ENCODE assay signal across 10 mouse cellular contexts in genomic region chr6:120736566-120736965, GRCm38 (mm10). TPM values are rescaled to one million over a fixed set of nuclear protein-coding genes. Genes with fewer than 3 reads are reported as not detected.
A peak's percentile ranks its signal among the peaks of the same experiment; 100 is the strongest.
DNase-seq lines count a peak whose midpoint lies in the region; ATAC-seq and TF ChIP-seq lines count a peak whose summit lies in the region.
"Had no signal": no experiment of that assay in that cellular context is flagged by ENCODE, and none has a peak within 500 bp of the region (broad histone marks: within the 10 kb centered on the region; RNA-seq: fewer than 3 reads in every experiment).

No protein-coding gene starts in this region.

- H3K4me3 ChIP-seq in kidney, adult 2 months (ENCODE audit: insufficient read depth, low read depth, low read length), result no peak overlapping the region
- no peak overlapping the region for H3K4me3 ChIP-seq in kidney, embryonic 15.5 days (replicated peaks)
- no peak overlapping the region for H3K4me3 ChIP-seq in E14TG2a.4 (replicated peaks; ENCODE audit: low read length)
- H3K4me3 ChIP-seq in layer of hippocampus, adult 2 months, result no peak overlapping the region
- no peak overlapping the region for H3K4me3 ChIP-seq in midbrain, postnatal 0 days (ENCODE audit: low read depth, low read length)
- H3K4me3 ChIP-seq: embryonic facial prominence, embryonic 15.5 days; lung, embryonic 15.5 days had no signal

- DNase-seq in kidney, adult 2 months, result peak; percentile 71
- DNase-seq in c-Kit-positive CD71-positive TER-119-negative erythroid progenitor cells, embryonic 14.5 days (ENCODE audit: low read depth), result peak; percentile 42
- DNase-seq in forelimb bud, embryonic 11.5 days (ENCODE audit: low read depth, low spot score), result peak; percentile 43
- peak; percentile 50 to 53 for DNase-seq in layer of hippocampus, adult 2 months (ENCODE audit: low spot score in 2 of 2)
- DNase-seq in midbrain, postnatal 0 days (ENCODE audit: low spot score), result peak; percentile 85
- DNase-seq in urinary bladder, postnatal 4 days (ENCODE audit: low spot score in 2 of 2), result no peak

- no peak for TF ChIP-seq POLR2A in kidney, adult 2 months (IDR thresholded peaks at IDR 0.05; ENCODE audit: low read depth, low read length)

- ATAC-seq in kidney, embryonic 15.5 days (replicated peaks; ENCODE audit: low FRiP score), result no peak; the same call in 1 of the 2 replicates
- ATAC-seq in midbrain, postnatal 0 days (ENCODE audit: low FRiP score), result peak; percentile 78; the same call in 1 of the 2 replicates

- H3K27ac ChIP-seq in kidney, adult 2 months (ENCODE audit: insufficient read depth, low read depth, low read length), result no peak overlapping the region
- no peak overlapping the region for H3K27ac ChIP-seq in kidney, embryonic 15.5 days
- no peak overlapping the region for H3K27ac ChIP-seq in layer of hippocampus, adult 2 months
- H3K27ac ChIP-seq in midbrain, postnatal 0 days (ENCODE audit: low read depth, low read length), result no peak overlapping the region
- H3K27ac ChIP-seq: embryonic facial prominence, embryonic 15.5 days; lung, embryonic 15.5 days had no signal

- 43% methylated on average over 3 of the region's 3 CpGs for WGBS in kidney, adult 2 months
- WGBS in kidney, embryonic 15.5 days, result 71% methylated on average over 3 of the region's 3 CpGs
- WGBS in midbrain, postnatal 0 days, result 75% methylated on average over 3 of the region's 3 CpGs

- 0 out of 2 replicates have a peak, but pooled peaks have one; percentile 28 for TF ChIP-seq CTCF in kidney, adult 2 months (conservative IDR thresholded peaks at IDR 0.05; ENCODE audit: insufficient read depth, insufficient read length, low read depth, low read length)
- TF ChIP-seq CTCF in E14TG2a.4 (conservative IDR thresholded peaks at IDR 0.05; ENCODE audit: low read length), result peak; percentile 53
- peak; percentile 94 for TF ChIP-seq CTCF in layer of hippocampus, adult 2 months (conservative IDR thresholded peaks at IDR 0.05)
- peak; percentile 97 for TF ChIP-seq CTCF in midbrain, postnatal 0 days (IDR thresholded peaks at IDR 0.05)

- no peaks in the 10 kb centered on the region for H3K4me1 ChIP-seq in kidney, adult 2 months (ENCODE audit: control insufficient read depth, insufficient read depth, low read length)
- H3K4me1 ChIP-seq in kidney, embryonic 15.5 days, result no peaks in the 10 kb centered on the region
- H3K4me1 ChIP-seq in E14TG2a.4 (replicated peaks; ENCODE audit: low read depth, low read length), result no peaks in the 10 kb centered on the region; the same call in 1 of the 2 replicates
- no peaks in the 10 kb centered on the region for H3K4me1 ChIP-seq in midbrain, postnatal 0 days (ENCODE audit: insufficient read depth, low read length)
- H3K4me1 ChIP-seq: embryonic facial prominence, embryonic 15.5 days; lung, embryonic 15.5 days had no signal

- no peaks in the 10 kb centered on the region for H3K27me3 ChIP-seq in kidney, adult 2 months (replicated peaks; ENCODE audit: control insufficient read depth, insufficient read depth, low read length)
- no peaks in the 10 kb centered on the region for H3K27me3 ChIP-seq in kidney, embryonic 15.5 days
- no peaks in the 10 kb centered on the region for H3K27me3 ChIP-seq in E14TG2a.4 (ENCODE audit: insufficient read depth, low read length)
- no peaks in the 10 kb centered on the region for H3K27me3 ChIP-seq in midbrain, postnatal 0 days (ENCODE audit: insufficient read depth, low read length)
- H3K27me3 ChIP-seq: embryonic facial prominence, embryonic 15.5 days; lung, embryonic 15.5 days had no signal

- no peaks in the 10 kb centered on the region for H3K9me3 ChIP-seq in kidney, embryonic 15.5 days (replicated peaks)
- H3K9me3 ChIP-seq in E14TG2a.4 (ENCODE audit: low read length), result no peaks in the 10 kb centered on the region
- no peaks in the 10 kb centered on the region for H3K9me3 ChIP-seq in midbrain, postnatal 0 days (ENCODE audit: low read length)
- H3K9me3 ChIP-seq: embryonic facial prominence, embryonic 15.5 days; lung, embryonic 15.5 days had no signal

- no peaks in the 10 kb centered on the region for H3K36me3 ChIP-seq in kidney, adult 2 months (ENCODE audit: control insufficient read depth, insufficient read depth, low read length)
- 0 out of 2 replicates have a peak, but pooled peaks cover 11% of the 10 kb centered on the region for H3K36me3 ChIP-seq in kidney, embryonic 15.5 days
- peaks cover 71% of the 10 kb centered on the region for H3K36me3 ChIP-seq in E14TG2a.4 (ENCODE audit: insufficient read depth, low read length)
- no peaks in the 10 kb centered on the region for H3K36me3 ChIP-seq in midbrain, postnatal 0 days (ENCODE audit: insufficient read depth, low read length)
- H3K36me3 ChIP-seq: embryonic facial prominence, embryonic 15.5 days; lung, embryonic 15.5 days had no signal

- H3K4me2 ChIP-seq in kidney, embryonic 15.5 days, result no peak overlapping the region
- H3K4me2 ChIP-seq in midbrain, postnatal 0 days (ENCODE audit: low read depth, low read length, poor library complexity, severe bottlenecking), result no peak overlapping the region
- H3K4me2 ChIP-seq: embryonic facial prominence, embryonic 15.5 days; lung, embryonic 15.5 days had no signal

- no peak overlapping the region for H3K9ac ChIP-seq in kidney, embryonic 15.5 days
- H3K9ac ChIP-seq in midbrain, postnatal 0 days (replicated peaks; ENCODE audit: low read length, poor library complexity, severe bottlenecking), result no peak overlapping the region
- H3K9ac ChIP-seq: embryonic facial prominence, embryonic 15.5 days; lung, embryonic 15.5 days had no signal

RNA-seq across cellular contexts. Expression of gene Slc25a18, which starts 36.8 kb away (rescaled TPM):
- polyA plus RNA-seq in kidney, adult 2 months (2012; rRNA removed), result 0.03 and 0.08 TPM in 2 replicates
- 0.13 TPM in 1 of 2 replicates, not detected in the other for polyA plus RNA-seq in kidney, embryonic 15.5 days (2015; fragmentation: Nextera tagmentation; extraction: Ambion mirVana)
- 10 to 100 TPM; 57.4 to 61.9 TPM for total RNA-seq in layer of hippocampus, adult 2 months (2021)
- 51.6 and 73.9 TPM in 2 replicates for total RNA-seq in midbrain, postnatal 0 days (2014; rRNA removed)
- polyA plus RNA-seq in midbrain, postnatal 0 days (2015; fragmentation: Nextera tagmentation; extraction: Ambion mirVana), result 35.8 and 42.9 TPM in 2 replicates
- polyA plus RNA-seq: lung, embryonic 15.5 days had no signal

Comparison
In these comparisons a context has a peak if more than half of its experiments do, and no peak if none do; other contexts are left out.
1. DNase-seq: peak in kidney, adult 2 months (single experiment), c-Kit-positive CD71-positive TER-119-negative erythroid progenitor cells, embryonic 14.5 days (single experiment), forelimb bud, embryonic 11.5 days (single experiment), layer of hippocampus, adult 2 months (2 of 2) and midbrain, postnatal 0 days (single experiment); none in urinary bladder, postnatal 4 days (0 of 2).
2. CTCF ChIP-seq: peak in every context shown above with its lines; median percentile 97 in midbrain, postnatal 0 days; 94 in layer of hippocampus, adult 2 months; 53 in E14TG2a.4; 28 in kidney, adult 2 months.
3. RNA of gene Slc25a18, which starts 36.8 kb away (polyA plus RNA-seq): 35.8 to 42.9 TPM in midbrain, postnatal 0 days; 0.13 TPM in kidney, embryonic 15.5 days and 0.03 to 0.08 TPM in kidney, adult 2 months; every median in the first group is over 10 times any median in the second.